Mouse (Mus musculus) brain, embryonic 14.5 days (tissue): ENCODE measurements around the gene Elf1. TPM values are rescaled to one million over a fixed set of nuclear protein-coding genes. Genes with fewer than 3 reads are reported as not detected.
"Not testable (repeated sequence)": the region's sequence is repeated elsewhere in the genome, so short reads cannot be mapped to it uniquely, and the experiment has no call there.

Source experiments
- DNase-seq: peaks from one replicate; pipeline ENCODE4 v3.0.0-alpha.2; 2011; ENCODE audit warnings: low read depth
- CTCF ChIP-seq: fragments of 200-500 bp; IDR thresholded peaks from 2 replicates; pipeline ENCODE4 v1.5.1; 2012; ENCODE audit warnings: inconsistent platforms, mild to moderate bottlenecking, moderate library complexity, borderline replicate concordance; ENCODE audit not compliant: insufficient read depth, insufficient read length; ENCODE audit errors: extremely low read depth
- POLR2A ChIP-seq: fragments of 200-500 bp; IDR thresholded peaks from 2 replicates; pipeline ENCODE4 v1.6.1; 2012; ENCODE audit warnings: mild to moderate bottlenecking, inconsistent platforms, borderline replicate concordance; ENCODE audit not compliant: poor library complexity, insufficient read depth, insufficient read length, severe bottlenecking; ENCODE audit errors: extremely low read depth
- polyA plus RNA-seq: library from polyadenylated mRNA; depleted of rRNA; stranded (reverse); fragments of >200 nt; gene quantifications from 2 replicates; pipeline ENCODE4 v1.2.3, GENCODE M21; 2012

Elf1 gene
- polyA plus RNA-seq, 1 experiment: 6.1 TPM

- TF ChIP-seq CTCF: no peak
- DNase-seq: no peak
Measured at GRCm38 (mm10) chr14:79517185-79517740, 36.3 kb downstream of the Elf1 start.

GRCm38 (mm10) chr14:79518123-79518522 lies 37.1 kb downstream of the Elf1 start:
- no peak for DNase-seq
- TF ChIP-seq POLR2A: no peak
- TF ChIP-seq CTCF: no peak

GRCm38 (mm10) chr14:79518761-79519662 lies 38.0 kb downstream of the Elf1 start:
- no peak for DNase-seq
- TF ChIP-seq CTCF: no peak
- no peak for TF ChIP-seq POLR2A

GRCm38 (mm10) chr14:79519663-79519975 lies 38.6 kb downstream of the Elf1 start:
- no peak for DNase-seq
- TF ChIP-seq POLR2A (no peak), CTCF (no peak)

- TF ChIP-seq POLR2A (no peak), CTCF (no peak)
- no peak for DNase-seq
Measured at GRCm38 (mm10) chr14:79520612-79521011, 39.6 kb downstream of the Elf1 start.

- TF ChIP-seq CTCF (no peak), POLR2A (no peak)
- no peak for DNase-seq
Measured at GRCm38 (mm10) chr14:79521056-79521455, 40.1 kb downstream of the Elf1 start.

GRCm38 (mm10) chr14:79521471-79522117 lies 40.6 kb downstream of the Elf1 start:
- TF ChIP-seq POLR2A (no peak), CTCF (no peak)
- DNase-seq: no peak

GRCm38 (mm10) chr14:79522387-79522786 lies 41.4 kb downstream of the Elf1 start:
- no peak for DNase-seq
- no peak for TF ChIP-seq CTCF
- TF ChIP-seq POLR2A: no peak

- DNase-seq: not testable (repeated sequence)
Measured at GRCm38 (mm10) chr14:79526106-79526505, 45.1 kb downstream of the Elf1 start.

- no peak for DNase-seq
- TF ChIP-seq CTCF (no peak), POLR2A (no peak)
Measured at GRCm38 (mm10) chr14:79527704-79528103, 46.7 kb downstream of the Elf1 start.

GRCm38 (mm10) chr14:79529581-79530554 lies 48.9 kb downstream of the Elf1 start:
- no peak for TF ChIP-seq POLR2A
- TF ChIP-seq CTCF: no peak
- DNase-seq: no peak
